Mouse (Mus musculus) hindbrain, embryonic 11.5 days (tissue): ENCODE data around the gene Usp21. TPM values are rescaled to one million over a fixed set of nuclear protein-coding genes. Genes with fewer than 3 reads are reported as not detected.
"Not testable (repeated sequence)": the region's sequence is repeated elsewhere in the genome, so short reads cannot be mapped to it uniquely, and the experiment has no call there.

Source experiments
- ATAC-seq: fragments of 200-750 bp; cut with Nextera tagmentation; 2 replicates; pipeline ENCODE4 v1.8.0; 2017; ENCODE audit warnings: mild to moderate bottlenecking, moderate TSS enrichment, moderate library complexity; ENCODE audit not compliant: low FRiP score
- DNase-seq: peaks from one replicate; pipeline ENCODE4 v3.0.0-alpha.2; 2015; ENCODE audit warnings: low spot score
- H3K27ac ChIP-seq: fragments of 300-500 bp; sonication (generic); 2 replicates; pipeline ENCODE4 v1.5.1; 2014; ENCODE audit warnings: mild to moderate bottlenecking, low read depth, low read length
- H3K27me3 ChIP-seq: fragments of 300-500 bp; sonication (generic); 2 replicates; pipeline ENCODE4 v1.6.1; 2014; ENCODE audit warnings: mild to moderate bottlenecking, low read length, moderate library complexity, mixed read lengths; ENCODE audit not compliant: control insufficient read depth, insufficient read depth
- H3K36me3 ChIP-seq: fragments of 300-500 bp; sonication (generic); 2 replicates; pipeline ENCODE4 v1.6.1; 2014; ENCODE audit warnings: mild to moderate bottlenecking, low read length, moderate library complexity, mixed read lengths; ENCODE audit not compliant: control insufficient read depth, insufficient read depth
- H3K4me1 ChIP-seq: fragments of 300-500 bp; sonication (generic); replicated peaks from 2 replicates; pipeline ENCODE4 v1.6.1; 2014; ENCODE audit warnings: low read length, mixed read lengths; ENCODE audit not compliant: control insufficient read depth, insufficient read depth
- H3K4me2 ChIP-seq: fragments of 300-500 bp; sonication (generic); replicated peaks from 2 replicates; pipeline ENCODE4 v1.6.1; 2014; ENCODE audit warnings: mild to moderate bottlenecking, low read depth, low read length
- H3K4me3 ChIP-seq: fragments of 300-500 bp; sonication (generic); 2 replicates; pipeline ENCODE4 v1.5.1; 2014; ENCODE audit warnings: low read depth, low read length
- H3K9ac ChIP-seq: fragments of 300-500 bp; sonication (generic); 2 replicates; pipeline ENCODE4 v1.6.1; 2014; ENCODE audit warnings: low read depth, low read length
- H3K9me3 ChIP-seq: fragments of 300-500 bp; sonication (generic); 2 replicates; pipeline ENCODE4 v1.6.1; 2016; ENCODE audit warnings: low read length; ENCODE audit not compliant: control insufficient read depth
- WGBS: fragments of 180-500 bp; shearing (Covaris S2); extraction: QIAGEN DNeasy Blood & Tissue Kit; methylation state at CpG from one replicate; pipeline ENCODE4 v1.1.7; 2014; 5-methylcytosine and 5-hydroxymethylcytosine counted together
- polyA plus RNA-seq: library from polyadenylated mRNA; unstranded; fragments of >200 nt; fragmentation: Nextera tagmentation; extraction: Ambion mirVana; gene quantifications from 2 replicates; pipeline ENCODE4 v1.2.1, GENCODE M21; 2014

Gene Usp21
- polyA plus RNA-seq, 1 experiment from 2014 or later = 82.8 TPM

DNA sequence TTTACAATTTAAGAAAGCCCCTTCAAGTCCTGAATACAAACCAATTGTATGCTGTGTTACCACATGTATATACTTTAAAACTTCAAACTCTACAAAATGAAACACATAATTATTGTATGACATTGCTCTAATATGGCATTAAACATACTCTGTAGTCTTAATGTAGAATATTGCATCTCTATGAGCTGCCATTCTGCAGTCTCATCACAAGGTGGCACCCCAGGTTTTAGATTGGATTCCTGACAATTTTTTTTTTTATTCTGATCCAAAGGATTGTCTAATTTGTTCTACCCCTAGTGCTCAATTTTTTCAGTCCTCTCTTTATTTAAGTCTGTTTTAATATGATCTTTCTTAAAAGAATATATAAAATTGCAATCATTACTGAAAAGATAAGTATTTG lies 33.6 kb upstream of the Usp21 start:
- no peaks in the 10 kb centered on the region for H3K4me1 ChIP-seq
- H3K9ac ChIP-seq = no peak overlapping the region
- no peak overlapping the region for H3K27ac ChIP-seq
- DNase-seq (peak; percentile 43), ATAC-seq (no peak)
- no peaks in the 10 kb centered on the region for H3K9me3 ChIP-seq
- no peaks in the 10 kb centered on the region for H3K36me3 ChIP-seq
- no peak overlapping the region for H3K4me3 ChIP-seq
- H3K27me3 ChIP-seq = no peaks in the 10 kb centered on the region
- no peak overlapping the region for H3K4me2 ChIP-seq

DNA sequence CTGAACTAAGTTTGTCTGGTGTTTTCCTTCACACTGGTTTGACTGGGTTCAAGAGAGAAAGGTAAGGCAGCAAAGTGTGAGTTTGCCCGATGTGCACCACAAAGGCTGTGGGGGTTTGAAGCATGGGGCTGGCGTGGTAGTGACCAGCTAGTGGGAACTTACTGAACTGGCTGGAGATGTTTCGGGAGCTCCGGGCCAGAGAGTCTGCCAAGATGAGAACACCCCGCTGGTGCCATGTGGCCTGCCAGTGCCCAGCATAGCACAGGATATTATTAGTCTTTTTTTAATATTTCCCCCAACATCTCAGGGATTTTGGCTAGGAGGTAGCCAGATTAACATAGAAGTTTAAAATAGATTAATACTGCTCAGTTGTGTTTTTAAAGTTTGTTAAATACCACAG lies 32.4 kb upstream of the Usp21 start:
- Histone ChIP-seq H3K4me3 (no peak overlapping the region), H3K4me2 (no peak overlapping the region), H3K36me3 (no peaks in the 10 kb centered on the region), H3K9me3 (no peaks in the 10 kb centered on the region), H3K27me3 (no peaks in the 10 kb centered on the region), H3K4me1 (no peaks in the 10 kb centered on the region), H3K27ac (no peak overlapping the region), H3K9ac (no peak overlapping the region)
- no peak for DNase-seq
- 15% methylated on average over 5 of the region's 5 CpGs for WGBS
- ATAC-seq = no peak

DNA sequence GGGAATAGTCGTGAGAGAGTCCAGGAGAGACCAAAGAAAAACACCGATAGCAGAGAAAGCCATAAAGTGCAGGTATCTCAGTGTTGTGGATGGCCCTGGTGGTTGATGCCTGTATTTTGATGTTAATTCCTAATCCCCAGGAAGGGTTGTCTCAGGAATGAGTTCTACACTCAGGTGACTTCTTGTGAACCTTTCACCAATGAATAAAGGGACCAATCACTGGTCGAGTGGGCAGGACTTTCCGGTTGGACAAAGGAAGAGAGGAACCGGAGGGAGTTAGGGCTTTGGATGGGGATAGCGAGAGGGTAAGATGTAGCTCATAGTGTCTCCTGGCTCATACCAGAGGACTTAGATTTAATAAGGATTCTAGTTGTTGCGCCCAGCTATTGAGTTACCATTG lies 32.0 kb upstream of the Usp21 start:
- ATAC-seq = no peak
- no peaks in the 10 kb centered on the region for H3K4me1 ChIP-seq
- H3K27me3 ChIP-seq = no peaks in the 10 kb centered on the region
- no peak overlapping the region for H3K9ac ChIP-seq
- 12% methylated on average over 7 of the region's 7 CpGs for WGBS
- H3K27ac ChIP-seq = no peak overlapping the region
- no peaks in the 10 kb centered on the region for H3K36me3 ChIP-seq
- no peak for DNase-seq
- no peak overlapping the region for H3K4me3 ChIP-seq
- no peaks in the 10 kb centered on the region for H3K9me3 ChIP-seq
- no peak overlapping the region for H3K4me2 ChIP-seq

DNA sequence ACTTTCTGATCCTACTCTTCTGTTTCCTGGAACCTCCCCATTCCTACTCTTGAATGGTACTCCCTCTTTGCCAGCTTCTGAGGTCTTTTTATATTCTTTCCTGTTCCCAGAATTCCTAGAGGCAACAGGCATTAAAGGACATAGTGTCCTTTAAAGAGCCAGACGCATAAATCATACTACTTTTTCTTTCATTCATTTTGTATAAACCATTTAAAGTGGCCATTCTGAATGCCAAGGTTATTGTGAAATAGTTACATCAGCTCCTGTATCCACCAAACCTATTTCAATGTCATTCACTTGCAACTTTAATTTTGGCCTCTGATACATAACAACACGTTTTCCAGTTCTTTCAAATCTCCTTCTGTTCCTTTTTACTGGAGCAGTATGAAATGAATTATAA lies 21.5 kb upstream of the Usp21 start:
- no peak overlapping the region for H3K4me3 ChIP-seq
- DNase-seq (no peak), ATAC-seq (no peak)
- H3K9me3 ChIP-seq = no peaks in the 10 kb centered on the region
- H3K4me1 ChIP-seq = no peaks in the 10 kb centered on the region
- H3K4me2 ChIP-seq = no peak overlapping the region
- WGBS = 73% methylated on average over 2 of the region's 2 CpGs
- H3K36me3 ChIP-seq = no peaks in the 10 kb centered on the region
- H3K27ac ChIP-seq = no peak overlapping the region
- H3K9ac ChIP-seq = no peak overlapping the region
- H3K27me3 ChIP-seq = no peaks in the 10 kb centered on the region

DNA sequence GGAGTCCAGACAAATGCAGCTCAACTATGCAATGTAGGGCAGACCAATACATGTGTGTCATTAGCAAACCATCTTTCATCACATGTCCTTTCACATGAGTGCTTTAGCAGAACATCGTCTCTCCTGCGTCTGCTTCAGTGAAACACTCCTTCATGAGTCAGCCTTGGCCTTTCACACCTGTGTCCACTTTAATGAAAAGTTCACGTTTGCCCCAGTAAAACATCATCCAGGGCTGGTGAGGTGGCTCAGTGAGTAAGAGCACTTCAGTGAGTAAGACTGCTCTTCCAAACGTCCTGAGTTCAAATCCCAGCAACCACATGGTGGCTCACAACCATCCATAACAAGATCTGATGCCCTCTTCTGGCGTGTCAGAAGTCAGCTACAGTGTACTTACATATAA lies 18.4 kb upstream of the Usp21 start:
- H3K27me3 ChIP-seq, H3K9me3 ChIP-seq, H3K36me3 ChIP-seq, H3K4me3 ChIP-seq, H3K27ac ChIP-seq, H3K9ac ChIP-seq, H3K4me2 ChIP-seq, ATAC-seq, H3K4me1 ChIP-seq, DNase-seq: not testable (repeated sequence)
- 74% methylated on average over 5 of the region's 5 CpGs for WGBS

DNA sequence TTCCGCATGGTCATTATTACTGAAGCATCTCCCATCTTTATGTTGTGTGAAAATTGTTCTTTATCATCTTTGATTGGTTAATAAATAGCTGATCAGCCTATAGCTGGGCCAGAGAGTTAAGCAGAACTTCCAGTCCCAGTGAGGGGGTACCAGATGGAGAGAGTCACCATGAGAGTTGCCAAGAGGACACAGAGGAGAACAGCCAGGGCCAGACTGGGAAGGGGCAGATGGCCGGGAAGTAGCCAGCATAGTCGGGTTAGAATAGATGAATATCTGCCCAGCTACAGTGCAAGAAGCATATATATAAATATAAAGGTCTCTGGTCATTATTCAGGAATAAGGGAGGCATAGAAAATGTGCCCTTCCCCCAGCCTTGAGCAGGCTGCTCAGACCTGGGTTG lies 10.4 kb upstream of the Usp21 start:
- peaks cover 6% of the 10 kb centered on the region for H3K27me3 ChIP-seq
- H3K9me3 ChIP-seq = no peaks in the 10 kb centered on the region
- 71% methylated on average over 3 of the region's 3 CpGs for WGBS
- H3K27ac ChIP-seq = no peak overlapping the region
- H3K36me3 ChIP-seq = no peaks in the 10 kb centered on the region
- no peak for DNase-seq
- H3K9ac ChIP-seq = no peak overlapping the region
- no peak overlapping the region for H3K4me3 ChIP-seq
- H3K4me2 ChIP-seq = no peak overlapping the region
- H3K4me1 ChIP-seq = 0 out of 2 replicates have a peak, but pooled peaks cover 3% of the 10 kb centered on the region
- ATAC-seq = no peak

DNA sequence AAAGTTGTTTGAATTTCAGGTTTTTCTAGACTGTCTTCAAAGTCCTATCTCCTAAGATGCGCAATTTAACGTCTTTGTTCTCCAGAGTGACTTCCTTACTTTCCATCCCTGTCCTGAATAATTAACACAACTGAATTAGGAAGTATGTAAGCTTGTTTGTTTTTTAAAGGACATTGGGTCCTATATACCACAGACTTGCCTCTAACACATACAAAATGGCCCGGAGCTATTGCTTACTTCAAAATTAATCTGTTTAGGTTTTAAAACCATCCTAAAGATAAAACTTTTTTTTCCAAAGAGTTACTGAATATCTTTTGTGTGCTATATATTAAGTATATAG lies 7.2 kb upstream of the Usp21 start:
- ATAC-seq (0 out of 2 replicates have a peak, but pooled peaks have one; percentile 31), DNase-seq (no peak)
- peak overlapping the region; percentile 81 for H3K9ac ChIP-seq
- peak overlapping the region; percentile 89; the same call in 1 of the 2 replicates for H3K27ac ChIP-seq
- H3K36me3 ChIP-seq = no peaks in the 10 kb centered on the region
- H3K4me3 ChIP-seq = peak overlapping the region; percentile 48
- WGBS = 16% methylated on average over 3 of the region's 3 CpGs
- H3K27me3 ChIP-seq = peaks cover 6% of the 10 kb centered on the region
- H3K9me3 ChIP-seq = no peaks in the 10 kb centered on the region
- peak overlapping the region; percentile 43 for H3K4me2 ChIP-seq
- H3K4me1 ChIP-seq = 0 out of 2 replicates have a peak, but pooled peaks cover 3% of the 10 kb centered on the region

DNA sequence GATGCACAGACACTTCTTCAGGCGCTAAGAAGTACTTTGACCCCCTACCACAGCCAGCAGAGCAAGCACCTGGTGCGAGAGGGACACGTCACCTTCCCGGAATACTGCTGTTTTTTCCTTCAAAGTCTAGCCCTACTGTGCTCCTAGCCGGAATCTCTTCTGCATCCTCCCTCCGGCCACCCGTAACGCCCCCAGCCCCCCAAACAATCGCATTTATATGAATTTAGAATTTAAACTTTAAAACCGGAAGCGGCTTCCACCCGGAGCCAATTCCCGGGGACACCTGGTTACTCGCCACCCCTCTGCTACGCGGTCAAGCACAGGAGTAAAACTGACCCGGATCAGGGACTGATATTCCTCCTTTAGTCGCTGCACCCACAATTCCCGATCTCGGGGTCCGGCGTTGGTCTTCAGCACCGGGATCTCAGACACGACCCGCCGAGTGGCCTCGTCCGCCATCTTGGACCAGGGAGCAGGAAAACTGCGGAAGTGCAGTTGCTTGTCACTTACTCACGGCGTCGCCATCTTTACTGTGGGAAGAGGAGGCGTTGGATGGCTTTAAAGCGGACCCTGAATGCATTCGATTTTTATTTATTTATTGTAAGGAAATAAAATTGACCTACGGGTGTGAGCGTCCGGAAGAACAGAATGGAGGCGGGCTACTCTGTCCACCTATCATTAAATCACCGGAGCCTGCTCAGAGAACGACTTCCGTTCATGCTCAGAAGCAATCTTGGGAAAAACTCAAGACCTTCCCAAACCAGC lies 6.7 kb upstream of the Usp21 start, which contains the start of gene Ufc1:
Ufc1 (minus strand) TSS at position 727 of the 765 bp plus-strand sequence.
- no peaks in the 10 kb centered on the region for H3K36me3 ChIP-seq
- WGBS = 1% methylated on average over 42 of the region's 42 CpGs
- peak within 1 kb of the TSS; percentile 48 for H3K4me3 ChIP-seq
- peak; percentile 87 for ATAC-seq
- DNase-seq = peak; percentile 85
- peaks cover 6% of the 10 kb centered on the region for H3K27me3 ChIP-seq
- H3K27ac ChIP-seq = peak within 1 kb of the TSS; percentile 89
- 0 out of 2 replicates have a peak, but pooled peaks cover 3% of the 10 kb centered on the region for H3K4me1 ChIP-seq
- H3K9me3 ChIP-seq = no peaks in the 10 kb centered on the region
- peak within 1 kb of the TSS; percentile 65 for H3K4me2 ChIP-seq
- H3K9ac ChIP-seq = peak within 1 kb of the TSS; percentile 81

DNA sequence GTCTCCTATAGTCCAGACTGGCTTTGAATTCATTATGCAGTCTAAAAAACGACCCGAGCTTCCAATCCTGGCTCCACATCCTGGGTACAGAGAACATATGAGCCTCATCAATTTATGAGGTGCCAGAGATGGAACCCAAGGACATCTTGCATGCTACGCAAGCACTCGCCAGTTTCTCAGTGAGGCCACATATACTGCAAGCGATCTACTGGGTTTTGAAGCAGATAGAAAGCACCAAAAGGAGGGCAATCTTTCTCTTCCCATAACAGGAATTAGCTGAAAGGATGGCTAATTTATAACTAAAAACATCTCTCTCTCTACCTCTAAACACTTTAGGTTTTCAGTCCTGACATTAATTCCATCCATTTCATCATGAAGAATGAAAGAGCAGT lies 6.1 kb upstream of the Usp21 start:
- WGBS = 50% methylated on average over 5 of the region's 5 CpGs
- H3K4me3 ChIP-seq = peak overlapping the region; percentile 48
- peak overlapping the region; percentile 81 for H3K9ac ChIP-seq
- H3K4me1 ChIP-seq = 0 out of 2 replicates have a peak, but pooled peaks cover 3% of the 10 kb centered on the region
- peaks cover 6% of the 10 kb centered on the region for H3K27me3 ChIP-seq
- peak overlapping the region; percentile 65 for H3K4me2 ChIP-seq
- no peaks in the 10 kb centered on the region for H3K36me3 ChIP-seq
- no peak for ATAC-seq
- no peaks in the 10 kb centered on the region for H3K9me3 ChIP-seq
- peak overlapping the region; percentile 33 for H3K27ac ChIP-seq
- DNase-seq = no peak
